Mouse (Mus musculus) liver, embryonic 16.5 days (tissue): Measurements from ENCODE around the gene Sigmar1. TPM values are rescaled to one million over a fixed set of nuclear protein-coding genes. Genes with fewer than 3 reads are reported as not detected.
"Not testable (repeated sequence)": the region's sequence is repeated elsewhere in the genome, so short reads cannot be mapped to it uniquely, and the experiment has no call there.

Source experiments
- ATAC-seq: fragments of 200-750 bp; cut with Nextera tagmentation; 2 replicates; pipeline ENCODE4 v1.8.0; 2017; ENCODE audit warnings: low read depth, mild to moderate bottlenecking, moderate number of reproducible peaks, moderate library complexity
- H3K27ac ChIP-seq: fragments of 300-500 bp; sonication (generic); 2 replicates; pipeline ENCODE4 v1.5.1; 2014; ENCODE audit warnings: mild to moderate bottlenecking, low read length
- H3K27me3 ChIP-seq: fragments of 300-500 bp; sonication (generic); 2 replicates; pipeline ENCODE4 v1.6.1; 2014; ENCODE audit warnings: low read depth, low read length, mixed read lengths; ENCODE audit not compliant: control insufficient read depth, insufficient read depth
- H3K36me3 ChIP-seq: fragments of 300-500 bp; sonication (generic); 2 replicates; pipeline ENCODE4 v1.6.1; 2014; ENCODE audit warnings: mild to moderate bottlenecking; ENCODE audit not compliant: control insufficient read depth, insufficient read depth
- H3K4me1 ChIP-seq: fragments of 300-500 bp; sonication (generic); 2 replicates; pipeline ENCODE4 v1.6.1; 2014; ENCODE audit warnings: low read depth, low read length, mixed read lengths; ENCODE audit not compliant: control insufficient read depth
- H3K4me2 ChIP-seq: fragments of 300-500 bp; sonication (generic); 2 replicates; pipeline ENCODE4 v1.6.1; 2014; ENCODE audit warnings: low read depth, low read length, mixed read lengths
- H3K4me3 ChIP-seq: fragments of 300-500 bp; sonication (generic); 2 replicates; pipeline ENCODE4 v1.5.1; 2014; ENCODE audit warnings: low read depth, mild to moderate bottlenecking, low read length
- H3K9ac ChIP-seq: fragments of 300-500 bp; sonication (generic); 2 replicates; pipeline ENCODE4 v1.6.1; 2014; ENCODE audit warnings: low read depth, low read length
- H3K9me3 ChIP-seq: fragments of 300-500 bp; sonication (generic); replicated peaks from 2 replicates; pipeline ENCODE4 v1.6.1; 2016; ENCODE audit warnings: low read length; ENCODE audit not compliant: control insufficient read depth
- WGBS: fragments of 180-500 bp; shearing (Covaris S2); extraction: QIAGEN DNeasy Blood & Tissue Kit; methylation state at CpG from one replicate; pipeline ENCODE4 v1.1.7; 2014; ENCODE audit not compliant: insufficient replicate concordance; 5-methylcytosine and 5-hydroxymethylcytosine counted together
- polyA plus RNA-seq: library from polyadenylated mRNA; unstranded; fragments of >200 nt; fragmentation: Nextera tagmentation; extraction: Ambion mirVana; gene quantifications from 2 replicates; pipeline ENCODE4 v1.2.1, GENCODE M21; 2015

Sigmar1 gene
- polyA plus RNA-seq, 1 experiment from 2014 or later, result 57.0 TPM

GRCm38 (mm10) chr4:41696930-41697841, 58.8 kb downstream of the Sigmar1 start, which contains the start of gene Cntfr:
Gene Cntfr, minus strand, starts transcription at chr4:41697089.
- WGBS, result 13% methylated on average over 23 of the region's 40 CpGs
- H3K9ac ChIP-seq, H3K27ac ChIP-seq, H3K4me1 ChIP-seq, H3K4me2 ChIP-seq, H3K4me3 ChIP-seq, H3K27me3 ChIP-seq, H3K9me3 ChIP-seq, H3K36me3 ChIP-seq, ATAC-seq: not testable (repeated sequence)

DNA sequence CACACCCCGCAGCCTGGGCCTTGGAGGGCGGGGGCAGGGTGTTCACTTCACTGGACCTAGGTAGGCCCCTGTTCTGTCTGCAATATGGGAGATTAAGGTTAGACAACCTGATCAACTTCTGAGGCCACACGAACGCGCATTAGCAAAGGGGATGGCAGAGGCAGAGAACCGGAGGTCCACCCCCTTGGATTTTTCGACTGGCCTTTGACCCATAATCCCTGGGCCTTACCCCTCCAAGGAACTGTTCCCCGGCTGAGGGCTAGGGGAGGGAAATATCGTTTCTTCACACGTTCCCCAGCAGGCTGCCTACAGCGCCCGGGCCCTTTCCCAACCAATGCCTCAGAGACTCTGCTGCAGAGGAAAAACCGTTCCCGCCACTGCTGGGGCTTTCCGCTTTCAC, 59.5 kb downstream of the Sigmar1 start:
- H3K27me3 ChIP-seq, H3K9ac ChIP-seq, ATAC-seq, H3K4me2 ChIP-seq, H3K4me3 ChIP-seq, H3K27ac ChIP-seq, H3K36me3 ChIP-seq, H3K4me1 ChIP-seq, H3K9me3 ChIP-seq: not testable (repeated sequence)
- WGBS, result 11% methylated on average over 11 of the region's 15 CpGs

GRCm38 (mm10) chr4:41695800-41696199, 60.2 kb downstream of the Sigmar1 start:
- not testable (repeated sequence) for H3K4me1 ChIP-seq, H3K9me3 ChIP-seq, H3K4me3 ChIP-seq, H3K27me3 ChIP-seq, H3K4me2 ChIP-seq, H3K36me3 ChIP-seq, ATAC-seq, H3K27ac ChIP-seq, H3K9ac ChIP-seq
- 4% methylated on average over 11 of the region's 38 CpGs for WGBS

- 5% methylated on average over 4 of the region's 4 CpGs for WGBS
- H3K4me3 ChIP-seq, H3K9ac ChIP-seq: not testable (repeated sequence)
These were observed 62.4 kb downstream of the Sigmar1 start for GRCm38 (mm10) chr4:41693511-41693910.

DNA sequence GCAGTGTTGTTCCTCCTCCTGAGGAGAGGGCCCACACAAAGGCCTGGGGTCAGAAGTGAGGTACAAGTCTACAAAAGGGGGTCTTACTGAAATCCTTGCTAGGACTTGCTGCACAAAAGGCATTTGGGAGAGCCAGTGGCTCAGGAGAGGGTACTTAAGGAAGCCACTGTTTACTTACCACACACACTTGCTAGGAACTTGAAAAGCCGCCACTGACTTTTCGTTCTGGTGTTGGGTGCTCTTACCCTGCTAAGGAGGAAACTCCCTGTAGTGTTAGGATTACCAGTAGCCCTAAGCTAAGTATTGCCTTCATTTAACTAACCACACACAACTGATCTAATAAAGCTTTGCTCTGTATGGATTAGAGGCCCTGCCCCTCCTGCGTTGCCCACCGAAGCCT, 65.9 kb downstream of the Sigmar1 start:
- not testable (repeated sequence) for H3K36me3 ChIP-seq, H3K27me3 ChIP-seq
- no CpG with 5 or more reads among the region's 4 CpGs for WGBS

More at GRCm38 (mm10) chr4:41693511-41693910, 62.4 kb downstream of the Sigmar1 start:
- not testable (repeated sequence) for H3K27me3 ChIP-seq, H3K27ac ChIP-seq, H3K4me1 ChIP-seq, H3K4me2 ChIP-seq, ATAC-seq, H3K36me3 ChIP-seq, H3K9me3 ChIP-seq

GRCm38 (mm10) chr4:41688562-41688961, 67.4 kb downstream of the Sigmar1 start:
- H3K4me3 ChIP-seq, H3K27me3 ChIP-seq, H3K36me3 ChIP-seq, H3K9ac ChIP-seq, H3K27ac ChIP-seq, H3K4me2 ChIP-seq, H3K4me1 ChIP-seq, H3K9me3 ChIP-seq, ATAC-seq: not testable (repeated sequence)
- 41% methylated on average over 1 of the region's 1 CpGs for WGBS

More for the DNA sequence above, 65.9 kb downstream of the Sigmar1 start:
- not testable (repeated sequence) for H3K9ac ChIP-seq, H3K27ac ChIP-seq, H3K4me2 ChIP-seq, ATAC-seq, H3K4me1 ChIP-seq, H3K4me3 ChIP-seq, H3K9me3 ChIP-seq

Other genes with a start within 250 kb of the Sigmar1 start
- gene 1110017D15Rik, start 238.8 kb downstream of the Sigmar1 start, polyA plus RNA-seq, result not detected in 2 replicates
- gene Fam219a, start 186.6 kb downstream of the Sigmar1 start, polyA plus RNA-seq, result 0.67 and 0.98 TPM in 2 replicates
- 4.3 and 4.9 TPM in 2 replicates for gene Dnaic1, start 186.4 kb downstream of the Sigmar1 start, polyA plus RNA-seq
- 3.2 and 4.5 TPM in 2 replicates for gene Enho, start 115.8 kb downstream of the Sigmar1 start, polyA plus RNA-seq
- gene Cntfr, start 59.1 kb downstream of the Sigmar1 start, polyA plus RNA-seq, result 0.19 and 0.22 TPM in 2 replicates
- gene Il11ra1, start 56.2 kb downstream of the Sigmar1 start, polyA plus RNA-seq, result 42.3 and 45.4 TPM in 2 replicates
- gene Rpp25l, start 42.6 kb downstream of the Sigmar1 start, polyA plus RNA-seq, result 27.1 and 27.2 TPM in 2 replicates
- 56.9 and 62.0 TPM in 2 replicates for gene Dctn3, start 33.0 kb downstream of the Sigmar1 start, polyA plus RNA-seq
- gene Arid3c, start 25.0 kb downstream of the Sigmar1 start, polyA plus RNA-seq, result not detected in 2 replicates
- 34.7 and 40.8 TPM in 2 replicates for gene Galt, start 929 bp downstream of the Sigmar1 start, polyA plus RNA-seq
- 7.5 and 9.4 TPM in 2 replicates for gene Ccl27a, start 18.1 kb upstream of the Sigmar1 start, polyA plus RNA-seq
- not detected in 2 replicates for gene Gm21541, start 147.5 kb upstream of the Sigmar1 start, polyA plus RNA-seq
- gene Gm20878, start 185.4 kb upstream of the Sigmar1 start, polyA plus RNA-seq, result 0.28 TPM in 1 of 2 replicates, not detected in the other
- gene Fam205a4, start 209.9 kb upstream of the Sigmar1 start, polyA plus RNA-seq, result not detected in 2 replicates